Mouse (Mus musculus): ENCODE measurements around the gene Smpd2. TPM values are rescaled to one million over a fixed set of nuclear protein-coding genes. Genes with fewer than 3 reads are reported as not detected.

Gene Smpd2
- total and polyA plus RNA-seq, 2 experiments from 2014 or later, result 72.4 to 105 TPM

- 36% methylated on average over 7 of the region's 7 CpGs for whole genome bisulfite sequencing
These were observed 1.3 kb downstream of the Smpd2 start for GRCm38 (mm10) chr10:41488877-41489276.

GRCm38 (mm10) chr10:41486506-41487170 lies 3.5 kb downstream of the Smpd2 start:
- Histone ChIP-seq H3K9me3 (replicated peaks; ENCODE audit: control insufficient read depth, low read length) (no peaks in the 10 kb centered on the region), H3K4me2 (ENCODE audit: low read depth, low read length) (no peak overlapping the region), H3K36me3 (replicated peaks; ENCODE audit: control insufficient read depth, insufficient read depth, low read length) (peaks cover 63% of the 10 kb centered on the region), H3K27me3 (ENCODE audit: control insufficient read depth, insufficient read depth, low read length) (no peaks in the 10 kb centered on the region), H3K4me1 (ENCODE audit: control insufficient read depth, insufficient read depth) (peaks cover 15% of the 10 kb centered on the region), H3K27ac (ENCODE audit: low read depth) (no peak overlapping the region), H3K9ac (replicated peaks; ENCODE audit: low read depth, low read length) (no peak overlapping the region), H3K4me3 (ENCODE audit: low read depth, low read length) (no peak overlapping the region)
- DNase-seq (ENCODE audit: low spot score), result no peak
- WGBS, result 86% methylated on average over 14 of the region's 14 CpGs
- ATAC-seq (ENCODE audit: insufficient read depth, low read depth), result no peak
- TF ChIP-seq CTCF (IDR thresholded peaks at IDR 0.05; ENCODE audit: low read depth) (no peak), EP300 (IDR thresholded peaks at IDR 0.05; ENCODE audit: low read depth) (no peak)

More at GRCm38 (mm10) chr10:41488877-41489276, 1.3 kb downstream of the Smpd2 start:
- Histone ChIP-seq H3K27me3 (ENCODE audit: control insufficient read depth, insufficient read depth, low read length) (no peaks in the 10 kb centered on the region), H3K4me3 (ENCODE audit: low read depth, low read length) (peak overlapping the region; percentile 84), H3K4me1 (ENCODE audit: control insufficient read depth, insufficient read depth) (peaks cover 15% of the 10 kb centered on the region), H3K9me3 (replicated peaks; ENCODE audit: control insufficient read depth, low read length) (no peaks in the 10 kb centered on the region), H3K27ac (ENCODE audit: low read depth) (no peak overlapping the region), H3K9ac (replicated peaks; ENCODE audit: low read depth, low read length) (peak overlapping the region; percentile 85), H3K36me3 (replicated peaks; ENCODE audit: control insufficient read depth, insufficient read depth, low read length) (peaks cover 44% of the 10 kb centered on the region), H3K4me2 (ENCODE audit: low read depth, low read length) (peak overlapping the region; percentile 95)
- ATAC-seq (ENCODE audit: insufficient read depth, low read depth) (no peak), DNase-seq (ENCODE audit: low spot score) (no peak)
- no peak for TF ChIP-seq CTCF (IDR thresholded peaks at IDR 0.05; ENCODE audit: low read depth)
- no peak for TF ChIP-seq EP300 (IDR thresholded peaks at IDR 0.05; ENCODE audit: low read depth)

- H3K36me3 ChIP-seq (replicated peaks; ENCODE audit: control insufficient read depth, insufficient read depth, low read length), result peaks cover 68% of the 10 kb centered on the region
- TF ChIP-seq CTCF (IDR thresholded peaks at IDR 0.05; ENCODE audit: low read depth) (no peak), EP300 (IDR thresholded peaks at IDR 0.05; ENCODE audit: low read depth) (no peak)
- WGBS, result 90% methylated on average over 16 of the region's 16 CpGs
These were observed 4.4 kb downstream of the Smpd2 start for GRCm38 (mm10) chr10:41485778-41486177.

GRCm38 (mm10) chr10:41482446-41482845 lies 7.7 kb downstream of the Smpd2 start:
- Histone ChIP-seq H3K9ac (replicated peaks; ENCODE audit: low read depth, low read length) (no peak overlapping the region), H3K4me1 (ENCODE audit: control insufficient read depth, insufficient read depth) (peaks cover 8% of the 10 kb centered on the region), H3K27ac (ENCODE audit: low read depth) (no peak overlapping the region), H3K4me2 (ENCODE audit: low read depth, low read length) (no peak overlapping the region), H3K36me3 (replicated peaks; ENCODE audit: control insufficient read depth, insufficient read depth, low read length) (peaks cover 80% of the 10 kb centered on the region), H3K9me3 (replicated peaks; ENCODE audit: control insufficient read depth, low read length) (no peaks in the 10 kb centered on the region), H3K27me3 (ENCODE audit: control insufficient read depth, insufficient read depth, low read length) (no peaks in the 10 kb centered on the region), H3K4me3 (ENCODE audit: low read depth, low read length) (no peak overlapping the region)
- TF ChIP-seq CTCF (IDR thresholded peaks at IDR 0.05; ENCODE audit: low read depth) (no peak), EP300 (IDR thresholded peaks at IDR 0.05; ENCODE audit: low read depth) (no peak)
- no peak for DNase-seq (ENCODE audit: low spot score)
- ATAC-seq (ENCODE audit: insufficient read depth, low read depth), result no peak
- WGBS, result 90% methylated on average over 7 of the region's 7 CpGs

More at GRCm38 (mm10) chr10:41485778-41486177, 4.4 kb downstream of the Smpd2 start:
- H3K27ac ChIP-seq (ENCODE audit: low read depth), result no peak overlapping the region
- no peak overlapping the region for H3K9ac ChIP-seq (replicated peaks; ENCODE audit: low read depth, low read length)
- no peak for ATAC-seq (ENCODE audit: insufficient read depth, low read depth)
- H3K27me3 ChIP-seq (ENCODE audit: control insufficient read depth, insufficient read depth, low read length), result no peaks in the 10 kb centered on the region
- no peaks in the 10 kb centered on the region for H3K9me3 ChIP-seq (replicated peaks; ENCODE audit: control insufficient read depth, low read length)
- no peak overlapping the region for H3K4me3 ChIP-seq (ENCODE audit: low read depth, low read length)
- no peak overlapping the region for H3K4me2 ChIP-seq (ENCODE audit: low read depth, low read length)
- DNase-seq (ENCODE audit: low spot score), result no peak
- H3K4me1 ChIP-seq (ENCODE audit: control insufficient read depth, insufficient read depth), result peaks cover 17% of the 10 kb centered on the region

- H3K27me3 ChIP-seq (ENCODE audit: control insufficient read depth, insufficient read depth, low read length), result no peaks in the 10 kb centered on the region
- peaks cover 68% of the 10 kb centered on the region for H3K36me3 ChIP-seq (replicated peaks; ENCODE audit: control insufficient read depth, insufficient read depth, low read length)
- H3K9ac ChIP-seq (replicated peaks; ENCODE audit: low read depth, low read length), result no peak overlapping the region
- H3K27ac ChIP-seq (ENCODE audit: low read depth), result no peak overlapping the region
- WGBS, result 44% methylated on average over 33 of the region's 33 CpGs
- H3K4me3 ChIP-seq (ENCODE audit: low read depth, low read length), result no peak overlapping the region
- DNase-seq (ENCODE audit: low spot score) (no peak), ATAC-seq (ENCODE audit: insufficient read depth, low read depth) (no peak)
- TF ChIP-seq CTCF (IDR thresholded peaks at IDR 0.05; ENCODE audit: low read depth) (no peak), EP300 (IDR thresholded peaks at IDR 0.05; ENCODE audit: low read depth) (no peak)
- no peaks in the 10 kb centered on the region for H3K9me3 ChIP-seq (replicated peaks; ENCODE audit: control insufficient read depth, low read length)
- H3K4me1 ChIP-seq (ENCODE audit: control insufficient read depth, insufficient read depth), result peaks cover 8% of the 10 kb centered on the region
- no peak overlapping the region for H3K4me2 ChIP-seq (ENCODE audit: low read depth, low read length)
These were observed 9.0 kb downstream of the Smpd2 start for GRCm38 (mm10) chr10:41480938-41481880.
